In genomic region chr4:145236027-145236426, GRCm38 (mm10) we compare ENCODE assay signal across 24 mouse cellular contexts. TPM values are rescaled to one million over a fixed set of nuclear protein-coding genes. Genes with fewer than 3 reads are reported as not detected.
A peak's percentile ranks its signal among the peaks of the same experiment; 100 is the strongest.
DNase-seq lines count a peak whose midpoint lies in the region; ATAC-seq lines count a peak whose summit lies in the region.
"Had no signal": no experiment of that assay in that cellular context is flagged by ENCODE, and none has a peak within 500 bp of the region (broad histone marks: within the 10 kb centered on the region; RNA-seq: fewer than 3 reads in every experiment).

No protein-coding gene starts in this region.

- no peaks in the 10 kb centered on the region for H3K27me3 ChIP-seq in megakaryocyte, embryonic 14.5 days (replicated peaks)
- no peaks in the 10 kb centered on the region for H3K27me3 ChIP-seq in liver, embryonic 11.5 days (replicated peaks; ENCODE audit: control insufficient read depth, insufficient read depth, low read length)
- H3K27me3 ChIP-seq: limb, embryonic 13.5 days; liver, embryonic 15.5 days; midbrain, embryonic 15.5 days had no signal

- H3K9me3 ChIP-seq in megakaryocyte, embryonic 14.5 days: no peaks in the 10 kb centered on the region
- no peaks in the 10 kb centered on the region for H3K9me3 ChIP-seq in liver, embryonic 11.5 days (ENCODE audit: control insufficient read depth, low read length)
- H3K9me3 ChIP-seq: heart, embryonic 10.5 days; limb, embryonic 13.5 days; liver, embryonic 15.5 days; midbrain, embryonic 15.5 days had no signal

- DNase-seq in B cell, adult 2 months: peak; percentile 51 to 60
- peak; percentile 87 for DNase-seq in T-cell, adult 2 months (ENCODE audit: low spot score)
- peak; percentile 80 for DNase-seq in thymus, postnatal 0 days (ENCODE audit: low spot score)
- no peak for DNase-seq in heart, adult 9 months (ENCODE audit: low spot score in 2 of 2)
- DNase-seq in liver, embryonic 11.5 days (ENCODE audit: low spot score): no peak
- no peak for DNase-seq in liver
- DNase-seq: adrenal gland, adult 8-10 months; cerebellum, adult 9-11 months; gastrocnemius, postnatal 14 days; heart, postnatal 10 days; kidney, adult 11 months; layer of hippocampus, postnatal 36 days had no signal

- no peak overlapping the region for H3K4me2 ChIP-seq in liver, embryonic 11.5 days
- H3K4me2 ChIP-seq: limb, embryonic 13.5 days; liver, embryonic 15.5 days; midbrain, embryonic 15.5 days had no signal

- H3K4me1 ChIP-seq in megakaryocyte, embryonic 14.5 days: peaks cover 57% of the 10 kb centered on the region
- no peaks in the 10 kb centered on the region for H3K4me1 ChIP-seq in liver, embryonic 11.5 days (replicated peaks; ENCODE audit: control insufficient read depth, insufficient read depth, low read length)
- H3K4me1 ChIP-seq: midbrain, embryonic 15.5 days had no signal

- no peak overlapping the region for H3K27ac ChIP-seq in liver, embryonic 11.5 days (ENCODE audit: low read depth, low read length)
- H3K27ac ChIP-seq: heart, embryonic 10.5 days; kidney, postnatal 0 days; limb, embryonic 13.5 days; liver, embryonic 15.5 days; midbrain, embryonic 15.5 days had no signal

- peaks cover 2% of the 10 kb centered on the region for H3K36me3 ChIP-seq in megakaryocyte, embryonic 14.5 days (replicated peaks; ENCODE audit: low read length)
- no peaks in the 10 kb centered on the region for H3K36me3 ChIP-seq in liver, embryonic 11.5 days (ENCODE audit: control insufficient read depth, insufficient read depth, low read length)
- H3K36me3 ChIP-seq: G1E; heart, embryonic 10.5 days; limb, embryonic 13.5 days; liver, embryonic 15.5 days; midbrain, embryonic 15.5 days had no signal

- WGBS in liver, embryonic 11.5 days: 92% methylated on average over 7 of the region's 7 CpGs

- no peak for ATAC-seq in liver, embryonic 11.5 days (replicated peaks; ENCODE audit: low FRiP score)
- ATAC-seq in erythroblast, adult 5-6 weeks (replicated peaks; ENCODE audit: low FRiP score, poor library complexity, severe bottlenecking): no peak
- ATAC-seq: forebrain, embryonic 14.5 days; hindbrain, embryonic 16.5 days; lung, postnatal 0 days; midbrain, embryonic 15.5 days had no signal

- H3K4me3 ChIP-seq in megakaryocyte, embryonic 14.5 days (replicated peaks): peak overlapping the region; percentile 6
- no peak overlapping the region for H3K4me3 ChIP-seq in liver, embryonic 11.5 days (ENCODE audit: low read depth, low read length)
- H3K4me3 ChIP-seq: erythroblast, embryonic 14.5 days; heart, embryonic 10.5 days; limb, embryonic 13.5 days; liver, embryonic 15.5 days; midbrain, embryonic 15.5 days had no signal

- no peak overlapping the region for H3K9ac ChIP-seq in liver, embryonic 11.5 days (ENCODE audit: low read depth, low read length)
- H3K9ac ChIP-seq: limb, embryonic 13.5 days; liver, embryonic 15.5 days; midbrain, embryonic 15.5 days had no signal

RNA-seq across cellular contexts. Expression of gene Tnfrsf1b, which starts 10.6 kb away (rescaled TPM):
- 2.3 and 9.7 TPM in 2 replicates for polyA plus RNA-seq in megakaryocyte, embryonic 14.5 days (2012; ENCODE audit: insufficient read depth, low replicate concordance)
- polyA plus RNA-seq in thymus, postnatal 0 days (2015; fragmentation: Nextera tagmentation; extraction: Ambion mirVana): 12.5 and 12.9 TPM in 2 replicates
- 5.7 and 6.5 TPM in 2 replicates for polyA plus RNA-seq in liver, embryonic 11.5 days (2014; fragmentation: Nextera tagmentation; extraction: Ambion mirVana)
- 10.6 and 19.9 TPM in 2 replicates for total RNA-seq in erythroblast, adult 5-6 weeks (2015; ENCODE audit: low replicate concordance)
- 10.0 and 12.1 TPM in 2 replicates for total RNA-seq in erythroblast, adult 5-6 weeks (2017; ENCODE audit: low replicate concordance)
- total RNA-seq: G1E had no signal
- polyA plus RNA-seq: G1E had no signal

RNA-seq across cellular contexts. Expression of gene Vps13d, which starts 41.2 kb away (rescaled TPM):
- 1.7 and 20.6 TPM in 2 replicates for polyA plus RNA-seq in megakaryocyte, embryonic 14.5 days (2012; ENCODE audit: insufficient read depth, low replicate concordance)
- polyA plus RNA-seq in thymus, postnatal 0 days (2015; fragmentation: Nextera tagmentation; extraction: Ambion mirVana): 13.0 and 13.1 TPM in 2 replicates
- polyA plus RNA-seq in liver, embryonic 11.5 days (2014; fragmentation: Nextera tagmentation; extraction: Ambion mirVana): 7.4 and 11.7 TPM in 2 replicates
- total RNA-seq in erythroblast, adult 5-6 weeks (2015; ENCODE audit: low replicate concordance): 33.9 and 44.2 TPM in 2 replicates
- total RNA-seq in erythroblast, adult 5-6 weeks (2017; ENCODE audit: low replicate concordance): 38.5 and 46.0 TPM in 2 replicates

Comparison
In these comparisons a context has a peak if more than half of its experiments do, and no peak if none do; other contexts are left out.
1. DNase-seq: peak in B cell, adult 2 months (2 of 2), T-cell, adult 2 months (single experiment) and thymus, postnatal 0 days (single experiment); none in heart, adult 9 months (0 of 2), liver, embryonic 11.5 days (single experiment) and liver (single experiment).